Mouse (Mus musculus) kidney, adult 9 months (tissue): Measurements from ENCODE around the gene Dclk2.

Source experiments
- DNase-seq: peaks from one replicate; pipeline ENCODE4 v3.0.0; 2022

Dclk2 gene

DNA sequence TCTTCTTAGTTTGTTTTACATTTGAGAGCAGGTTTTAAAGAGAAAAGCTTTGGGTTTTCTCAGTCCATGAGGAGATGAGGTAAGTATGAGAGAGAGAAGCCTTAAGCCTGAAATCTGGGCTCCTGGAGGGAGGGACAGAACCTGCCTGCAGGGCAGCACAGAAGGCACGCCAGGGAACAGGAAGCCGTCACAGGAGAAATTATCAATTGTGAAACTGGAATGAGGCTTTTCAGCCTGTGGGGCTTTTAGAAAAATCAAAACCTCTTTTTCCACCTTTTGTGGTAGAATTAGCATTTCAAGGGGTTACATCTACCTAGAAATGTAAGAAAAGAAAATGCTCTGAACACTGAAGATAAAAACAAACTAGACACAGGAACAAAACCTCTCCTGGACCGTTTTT lies 81.0 kb downstream of the Dclk2 start:
- DNase-seq, result no peak

GRCm38 (mm10) chr3:86837386-86837785 lies 83.3 kb downstream of the Dclk2 start:
- DNase-seq, result no peak

- DNase-seq, result no peak
These were observed 85.5 kb downstream of the Dclk2 start for GRCm38 (mm10) chr3:86835180-86835579.

GRCm38 (mm10) chr3:86834341-86834740 lies 86.3 kb downstream of the Dclk2 start:
- DNase-seq, result no peak

DNA sequence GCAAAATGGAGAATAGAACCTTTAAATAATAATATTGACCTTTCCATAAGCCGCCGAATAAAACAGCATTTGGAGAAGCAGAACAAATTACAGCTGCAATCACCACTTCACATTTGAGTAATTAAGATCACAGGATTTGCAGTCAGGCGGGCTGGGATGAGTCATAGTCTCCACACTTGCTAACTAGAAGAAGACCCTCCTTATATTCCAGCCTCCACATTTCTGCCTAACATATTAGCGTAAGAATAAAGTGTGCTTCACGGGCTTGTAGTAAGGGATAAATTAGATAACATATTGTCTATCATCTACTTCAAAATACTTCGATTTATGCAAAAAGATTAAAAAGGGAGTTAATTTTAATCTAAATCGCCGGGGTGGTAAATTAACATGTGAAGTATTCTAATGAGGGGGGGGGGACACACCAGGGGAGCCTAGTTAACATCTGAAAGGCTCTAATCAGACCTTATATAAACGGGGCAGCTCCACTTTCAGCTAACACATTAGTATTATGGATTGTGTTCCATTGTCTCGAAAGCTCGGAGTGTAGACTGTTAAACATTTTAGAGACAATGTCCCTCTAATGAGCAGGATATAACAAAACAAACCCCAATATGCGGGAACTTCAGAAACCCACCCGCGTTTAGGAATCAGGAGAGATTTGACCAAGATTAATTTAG lies 87.9 kb downstream of the Dclk2 start:
- DNase-seq, result no peak

GRCm38 (mm10) chr3:86832115-86832514 lies 88.5 kb downstream of the Dclk2 start:
- DNase-seq, result no peak

- DNase-seq, result no peak
These were observed 93.1 kb downstream of the Dclk2 start for GRCm38 (mm10) chr3:86827506-86827905.

DNA sequence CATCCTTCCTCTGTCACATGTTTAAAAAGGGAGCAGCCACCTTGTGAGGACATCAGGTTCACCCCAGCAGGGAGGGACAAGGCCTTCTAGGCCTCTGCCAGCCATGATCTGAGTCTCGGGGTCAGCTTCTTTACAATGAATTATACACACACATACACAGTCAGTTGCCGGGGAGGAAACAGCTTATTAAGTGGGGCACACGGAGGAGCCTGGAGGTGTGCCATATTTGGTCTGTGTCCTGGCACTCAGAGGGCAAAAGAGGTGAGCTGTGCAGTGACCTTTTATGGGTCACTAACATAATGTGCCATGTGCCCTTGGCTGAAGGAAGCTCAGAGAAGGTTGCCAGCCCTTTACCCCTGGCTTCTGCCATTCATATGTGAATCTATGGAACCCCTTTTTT lies 99.3 kb downstream of the Dclk2 start:
- DNase-seq, result peak; percentile 65

DNA sequence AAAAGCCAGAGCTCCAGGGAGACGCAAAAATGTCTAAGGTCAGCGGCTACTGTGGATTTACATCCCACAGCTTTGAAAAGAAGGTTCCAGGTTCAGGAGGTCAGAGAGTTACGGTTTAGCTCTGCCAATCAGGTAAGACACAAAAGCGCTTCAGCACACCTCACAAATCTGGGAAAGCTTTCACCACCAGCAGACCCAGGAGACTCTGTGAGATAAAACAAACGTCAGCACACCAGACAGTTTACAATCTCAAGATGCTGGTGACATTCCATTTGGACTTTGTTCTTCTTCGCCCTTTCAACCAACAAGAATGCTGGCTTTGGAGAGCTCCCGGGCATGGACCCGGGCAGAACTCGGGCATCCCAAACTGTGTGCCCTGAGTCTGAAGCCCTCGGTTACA lies 100.3 kb downstream of the Dclk2 start:
- peak; percentile 56 for DNase-seq

DNA sequence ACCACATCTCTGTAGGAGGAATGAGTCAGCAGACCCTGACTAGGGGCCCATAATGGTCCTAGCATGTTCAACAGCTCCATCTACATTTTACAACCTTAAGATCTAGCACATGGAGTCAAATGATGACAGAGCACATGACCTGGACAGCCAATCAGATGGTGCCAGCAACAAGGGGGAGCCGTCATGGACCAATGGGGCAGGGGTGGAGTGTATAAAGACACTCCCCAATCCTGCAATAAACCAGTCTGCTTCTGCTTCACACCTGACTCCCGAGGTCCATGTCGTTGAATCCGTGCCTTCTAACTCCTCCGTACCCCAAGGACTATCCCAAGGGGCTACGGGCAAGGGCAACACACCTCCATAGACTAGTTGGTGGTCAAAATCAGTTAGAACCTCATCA lies 101.3 kb downstream of the Dclk2 start:
- DNase-seq, result no peak

- DNase-seq, result peak; percentile 15
These were observed 102.6 kb downstream of the Dclk2 start for GRCm38 (mm10) chr3:86818001-86818585.

DNA sequence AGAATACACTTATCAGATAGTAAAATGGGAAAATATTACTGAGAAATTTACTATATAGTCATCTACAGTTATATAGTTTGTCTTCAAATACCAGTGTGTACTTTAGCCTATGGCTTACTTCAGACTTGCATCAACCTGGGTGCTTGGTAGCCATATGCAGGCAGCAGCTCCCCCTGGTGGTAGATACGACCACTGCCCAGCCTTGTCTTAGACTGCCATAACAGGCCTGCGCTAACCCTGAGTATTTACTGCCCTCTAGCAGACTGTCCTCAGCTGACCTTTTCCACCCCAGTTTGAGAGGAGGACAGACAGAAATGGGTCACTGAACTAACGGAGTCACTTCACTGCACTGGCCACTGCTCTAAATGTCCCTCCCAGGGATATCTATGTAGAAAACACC lies 108.0 kb downstream of the Dclk2 start:
- DNase-seq, result peak; percentile 90

DNA sequence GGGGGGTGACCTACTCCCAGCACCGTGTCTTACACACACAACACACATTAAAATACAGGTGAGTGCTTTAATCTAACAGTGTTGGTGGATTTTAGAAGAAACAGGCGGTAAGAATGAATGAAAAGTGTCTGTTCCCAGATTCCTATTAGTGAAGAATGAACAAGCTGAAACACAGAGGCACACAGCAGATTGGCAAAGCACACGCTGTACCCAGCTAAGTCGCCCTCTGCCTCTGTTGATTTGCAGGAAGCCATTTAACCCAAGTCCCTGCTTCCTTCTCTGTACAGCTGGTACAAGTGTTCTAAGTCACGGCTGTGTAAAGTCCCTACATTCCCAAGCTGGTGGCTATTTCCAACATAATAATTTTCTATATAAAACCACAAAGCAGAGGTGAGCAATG lies 109.7 kb downstream of the Dclk2 start:
- DNase-seq, result no peak

- no peak for DNase-seq
These were observed 111.0 kb downstream of the Dclk2 start for GRCm38 (mm10) chr3:86809646-86810045.

GRCm38 (mm10) chr3:86809199-86809598 lies 111.5 kb downstream of the Dclk2 start:
- DNase-seq, result no peak

DNA sequence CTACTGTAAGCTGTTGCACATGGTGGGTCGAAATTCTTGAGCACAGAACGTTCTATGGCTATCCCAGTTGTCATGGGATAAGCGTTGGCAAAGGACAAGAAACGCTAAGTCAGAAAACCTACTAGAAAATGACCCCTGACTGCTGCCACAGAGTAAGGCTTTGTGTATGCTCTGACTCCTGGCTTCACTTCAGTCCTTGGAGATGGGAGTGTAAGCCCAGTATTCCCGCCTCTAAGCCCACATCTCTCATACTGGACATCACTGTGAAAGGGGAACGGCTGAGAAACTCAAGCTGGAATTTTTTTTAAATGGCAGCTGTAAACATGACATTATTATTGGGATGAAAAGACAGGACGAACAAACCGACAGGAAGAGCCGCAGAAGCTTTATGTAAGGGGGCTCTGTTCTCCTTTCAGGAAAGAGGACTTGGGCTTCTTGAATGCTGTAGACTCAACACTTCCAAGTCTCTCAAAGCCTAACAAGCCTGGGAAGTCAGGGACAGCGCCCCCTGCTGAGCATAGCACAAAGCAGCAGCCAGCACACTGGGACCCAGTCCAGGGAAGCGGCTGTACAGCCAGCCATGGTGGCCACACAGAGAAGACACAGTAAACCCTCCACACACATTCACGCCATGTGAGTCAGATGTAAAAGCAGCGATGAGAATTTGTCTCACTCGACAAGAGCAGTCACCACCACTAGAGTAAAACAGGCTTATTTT lies 112.7 kb downstream of the Dclk2 start:
- peak; percentile 24 for DNase-seq

- no peak for DNase-seq
These were observed 113.8 kb downstream of the Dclk2 start for GRCm38 (mm10) chr3:86806834-86807233.

- no peak for DNase-seq
These were observed 116.4 kb downstream of the Dclk2 start for GRCm38 (mm10) chr3:86804265-86804664.

DNA sequence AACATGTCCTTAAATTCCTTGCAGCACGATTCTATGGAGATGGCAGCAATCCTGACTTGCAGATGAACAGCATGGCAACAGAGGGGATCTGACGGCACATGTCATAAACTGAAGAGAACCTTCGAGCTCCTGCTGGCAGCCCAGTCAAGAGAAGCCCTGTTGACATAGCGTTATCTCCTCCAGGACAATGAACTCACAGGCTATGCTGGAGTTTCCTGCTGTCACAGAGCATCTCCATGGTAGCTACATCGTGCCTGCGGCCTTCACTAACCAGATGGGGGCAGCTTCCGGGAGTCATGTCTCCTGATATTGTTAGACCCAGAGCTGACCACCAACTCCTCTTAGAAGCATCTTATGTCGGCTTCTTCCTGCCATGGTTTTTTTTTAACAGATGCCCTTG lies 117.8 kb downstream of the Dclk2 start:
- DNase-seq, result no peak

DNA sequence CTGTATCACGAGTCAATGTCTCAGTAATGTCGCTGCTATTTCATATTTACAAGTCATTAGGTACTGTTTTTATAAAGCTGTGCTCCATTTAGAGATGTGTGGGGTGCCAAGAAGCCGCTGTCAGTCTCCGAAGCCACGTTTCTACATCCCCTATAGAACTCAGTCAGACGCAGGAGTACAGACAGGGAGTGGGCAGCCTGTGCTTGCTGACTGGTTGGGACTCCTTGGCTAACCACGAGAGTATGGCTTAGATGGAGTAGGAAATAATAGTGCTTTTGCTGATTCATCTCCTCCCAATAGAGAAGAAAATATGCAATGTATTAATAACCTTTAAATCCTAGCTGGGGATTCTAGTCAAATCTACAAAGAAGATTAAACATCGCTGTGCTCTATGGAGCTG lies 119.8 kb downstream of the Dclk2 start:
- DNase-seq, result no peak

DNA sequence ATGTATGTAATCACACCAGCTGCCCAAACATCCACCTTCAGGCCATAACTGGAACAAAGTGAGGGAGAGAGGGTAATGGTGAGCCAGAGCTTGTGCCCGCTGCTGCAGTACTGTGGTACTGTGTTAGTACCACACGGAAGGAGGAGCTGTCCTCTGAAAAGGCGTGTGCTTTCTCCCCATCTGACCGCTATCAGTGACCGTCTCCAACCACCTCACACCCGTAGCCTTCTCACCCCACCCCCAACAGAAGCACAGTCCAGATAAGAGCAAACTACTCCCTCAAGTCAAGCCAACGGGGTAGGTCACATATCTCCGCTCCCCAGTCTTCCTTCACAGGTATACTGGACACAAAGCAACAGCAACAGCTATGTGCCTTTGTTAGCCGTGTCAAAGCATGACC lies 121.6 kb downstream of the Dclk2 start:
- DNase-seq, result no peak

DNA sequence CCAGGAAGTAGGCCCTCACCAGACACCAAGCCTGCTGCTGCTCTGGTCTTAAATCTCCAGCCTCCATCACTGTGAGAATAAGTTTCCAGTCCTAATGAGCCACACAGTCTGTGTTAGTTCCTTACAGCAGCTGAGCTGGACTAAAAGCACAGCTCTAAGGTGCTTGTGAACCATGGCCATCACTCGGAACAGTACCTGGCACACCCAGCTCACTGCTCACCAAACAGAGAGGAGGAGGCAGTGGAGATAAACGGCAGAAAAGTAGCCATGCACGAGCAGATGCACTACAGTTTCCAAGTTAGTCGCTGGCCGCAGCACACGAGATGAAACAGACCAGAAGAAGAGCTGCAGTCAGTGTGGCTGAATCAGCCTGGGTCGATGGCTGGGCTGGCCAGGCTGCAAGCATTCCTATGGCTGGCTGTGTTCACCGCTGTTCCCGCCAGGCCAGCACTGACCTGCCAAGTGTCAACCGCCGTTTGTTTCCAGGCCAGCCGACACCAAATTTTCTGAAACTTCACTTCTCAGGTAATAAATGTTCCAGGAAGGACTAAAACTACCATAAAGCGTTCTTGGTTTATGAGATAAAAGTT lies 122.7 kb downstream of the Dclk2 start:
- DNase-seq, result no peak

DNA sequence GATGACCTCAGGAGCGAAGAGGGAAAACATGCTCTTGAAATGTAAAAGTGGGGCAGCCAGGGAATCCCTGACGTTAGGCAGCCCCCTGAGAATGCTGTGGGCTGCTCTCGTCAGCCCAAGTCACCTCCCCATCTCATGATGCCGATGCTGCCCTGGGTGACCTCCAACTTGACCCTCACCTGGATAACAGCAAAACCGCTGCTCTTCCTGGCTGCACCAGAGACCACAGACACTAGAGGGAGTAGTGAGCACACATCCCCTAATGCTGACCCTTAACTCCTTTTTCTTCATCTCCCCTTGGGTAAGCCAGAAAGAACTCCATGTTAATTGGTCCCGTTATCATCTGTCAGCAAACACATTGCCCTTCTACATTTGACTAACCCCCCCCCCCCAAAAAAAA lies 123.9 kb downstream of the Dclk2 start:
- DNase-seq, result peak; percentile 18

GRCm38 (mm10) chr3:86793720-86794191 lies 126.9 kb downstream of the Dclk2 start:
- DNase-seq, result peak; percentile 74
